Mouse (Mus musculus): ENCODE data around the gene Sp4. TPM values are rescaled to one million over a fixed set of nuclear protein-coding genes. Genes with fewer than 3 reads are reported as not detected.

Gene Sp4
- polyA plus RNA-seq, 1 experiment from 2014 or later = 12.0 TPM

DNA sequence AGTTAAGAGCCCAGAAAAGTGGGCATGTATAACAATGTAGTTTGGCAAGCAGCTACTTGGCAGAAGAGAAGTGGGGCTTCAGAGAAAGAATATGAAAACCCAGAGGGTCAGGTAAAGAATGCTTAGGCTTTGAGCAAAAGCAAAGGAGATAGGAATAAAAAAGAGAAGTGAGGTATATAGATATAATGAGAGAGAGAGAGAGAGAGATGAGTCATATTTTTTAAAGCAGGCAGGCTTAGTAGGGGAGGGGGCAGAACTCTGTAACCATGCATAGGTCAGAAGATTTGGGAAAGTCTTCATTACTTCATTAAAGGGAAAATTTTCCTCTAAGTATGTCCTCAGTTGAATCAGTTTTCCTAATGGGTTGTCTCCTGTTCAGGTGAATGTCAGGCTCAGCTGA is 18.8 kb upstream of the Sp4 start:
- Histone ChIP-seq H3K4me1 (ENCODE audit: insufficient read depth) (no peaks in the 10 kb centered on the region), H3K9me3 (ENCODE audit: low read depth, low read length) (no peaks in the 10 kb centered on the region)
- no peak for ATAC-seq (ENCODE audit: insufficient read depth)

DNA sequence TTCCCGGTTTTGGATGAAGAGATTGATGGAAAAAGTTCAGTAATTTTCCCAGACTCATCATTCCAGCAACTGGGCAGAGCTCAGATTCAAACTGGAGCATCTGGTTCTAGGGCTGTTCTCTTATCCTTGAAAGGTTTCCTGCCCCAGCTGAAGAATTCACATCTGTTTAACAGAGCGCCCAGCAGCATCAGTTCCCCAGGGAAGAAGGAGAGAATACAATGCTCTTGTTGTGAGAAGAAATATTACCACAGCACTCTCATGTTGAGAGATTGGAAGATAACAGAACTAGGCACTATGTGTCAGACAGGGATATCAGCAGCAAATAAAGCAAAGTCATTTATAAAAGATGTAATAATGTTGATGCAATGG is 13.2 kb upstream of the Sp4 start:
- H3K27me3 ChIP-seq (ENCODE audit: insufficient read depth, low read length) = no peaks in the 10 kb centered on the region
- no peaks in the 10 kb centered on the region for H3K4me1 ChIP-seq (ENCODE audit: insufficient read depth)
- ATAC-seq (ENCODE audit: insufficient read depth) = no peak
- H3K4me3 ChIP-seq (ENCODE audit: low read depth, low read length) = no peak overlapping the region
- DNase-seq = no peak
- 47% methylated on average over 2 of the region's 2 CpGs for WGBS
- no peaks in the 10 kb centered on the region for H3K9me3 ChIP-seq (ENCODE audit: low read depth, low read length)
- no peak overlapping the region for H3K27ac ChIP-seq (ENCODE audit: low read depth)
- no peak for TF ChIP-seq CTCF (IDR thresholded peaks at IDR 0.05; ENCODE audit: low read depth)
- H3K36me3 ChIP-seq (ENCODE audit: insufficient read depth) = no peaks in the 10 kb centered on the region
- H3K4me2 ChIP-seq = no peak overlapping the region
- H3K9ac ChIP-seq = no peak overlapping the region

More for the DNA sequence above, 18.8 kb upstream of the Sp4 start:
- Histone ChIP-seq H3K36me3 (ENCODE audit: insufficient read depth) (no peaks in the 10 kb centered on the region), H3K9ac (no peak overlapping the region), H3K27ac (ENCODE audit: low read depth) (no peak overlapping the region), H3K4me2 (no peak overlapping the region), H3K27me3 (ENCODE audit: insufficient read depth, low read length) (no peaks in the 10 kb centered on the region), H3K4me3 (ENCODE audit: low read depth, low read length) (no peak overlapping the region)
- no peak for DNase-seq
- no peak for TF ChIP-seq CTCF (IDR thresholded peaks at IDR 0.05; ENCODE audit: low read depth)

DNA sequence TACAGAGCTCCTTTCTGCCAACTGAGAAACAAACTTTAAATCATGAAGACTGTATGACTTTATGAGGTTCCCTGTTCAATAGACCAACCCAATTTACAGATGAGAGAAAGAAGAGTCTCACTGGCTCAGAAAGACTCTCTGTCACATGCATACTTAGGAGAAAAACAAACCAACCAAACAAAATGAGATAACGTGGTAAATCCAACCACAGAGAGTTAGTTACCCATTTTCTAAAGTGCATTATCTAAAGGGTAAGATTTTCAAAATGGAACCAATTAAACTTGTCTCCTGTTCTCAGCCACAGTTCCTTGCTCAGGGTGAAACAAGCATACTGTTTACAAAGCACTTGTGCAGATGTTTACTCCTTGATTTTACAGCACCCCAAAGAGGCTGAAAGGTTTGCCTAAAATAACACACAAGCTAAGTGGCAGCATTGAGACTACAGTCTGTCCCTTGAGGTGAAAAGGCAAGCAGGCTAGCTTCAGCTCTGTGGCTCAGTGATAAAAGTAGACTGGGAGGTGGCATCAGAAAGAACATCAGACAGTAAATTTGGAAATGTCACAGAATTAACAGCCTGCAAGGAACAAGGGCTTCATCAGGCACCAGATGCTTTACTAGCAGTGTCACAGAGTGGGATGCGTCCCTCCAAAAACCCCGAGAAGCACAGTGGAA is 12.7 kb upstream of the Sp4 start:
- no peak for DNase-seq
- no peak overlapping the region for H3K4me3 ChIP-seq (ENCODE audit: low read depth, low read length)
- no peak overlapping the region for H3K9ac ChIP-seq
- no peaks in the 10 kb centered on the region for H3K36me3 ChIP-seq (ENCODE audit: insufficient read depth)
- ATAC-seq (ENCODE audit: insufficient read depth) = no peak
- no peak overlapping the region for H3K27ac ChIP-seq (ENCODE audit: low read depth)
- no peaks in the 10 kb centered on the region for H3K27me3 ChIP-seq (ENCODE audit: insufficient read depth, low read length)
- whole genome bisulfite sequencing = 57% methylated on average over 3 of the region's 3 CpGs
- H3K4me1 ChIP-seq (ENCODE audit: insufficient read depth) = no peaks in the 10 kb centered on the region
- no peaks in the 10 kb centered on the region for H3K9me3 ChIP-seq (ENCODE audit: low read depth, low read length)
- H3K4me2 ChIP-seq = no peak overlapping the region
- TF ChIP-seq CTCF (IDR thresholded peaks at IDR 0.05; ENCODE audit: low read depth) = no peak

DNA sequence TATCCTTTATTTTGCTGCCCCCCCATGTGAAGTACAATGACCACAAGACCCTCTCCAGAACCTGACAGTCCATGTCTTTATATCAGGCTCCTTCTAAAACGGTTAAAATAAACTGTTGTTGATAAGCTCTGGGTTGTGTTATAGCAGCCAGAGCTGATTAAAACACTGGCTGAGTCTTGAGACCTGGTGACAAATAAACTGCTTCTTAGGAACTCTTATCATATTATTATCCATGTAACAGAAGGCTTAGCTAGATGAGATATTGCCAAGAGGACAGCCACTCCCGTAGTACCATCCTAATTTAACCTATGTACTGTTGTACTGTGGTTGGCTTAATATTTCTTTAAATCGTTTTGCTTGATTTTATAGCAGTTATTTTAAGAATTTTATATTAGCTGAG is 2.3 kb upstream of the Sp4 start:
- Histone ChIP-seq H3K4me1 (ENCODE audit: insufficient read depth) (peaks cover 8% of the 10 kb centered on the region; the same call in 1 of the 2 replicates), H3K9me3 (ENCODE audit: low read depth, low read length) (no peaks in the 10 kb centered on the region), H3K9ac (no peak overlapping the region), H3K27me3 (ENCODE audit: insufficient read depth, low read length) (no peaks in the 10 kb centered on the region), H3K4me2 (no peak overlapping the region), H3K36me3 (ENCODE audit: insufficient read depth) (no peaks in the 10 kb centered on the region), H3K27ac (ENCODE audit: low read depth) (no peak overlapping the region), H3K4me3 (ENCODE audit: low read depth, low read length) (no peak overlapping the region)
- TF ChIP-seq CTCF (IDR thresholded peaks at IDR 0.05; ENCODE audit: low read depth) = no peak
- ATAC-seq (ENCODE audit: insufficient read depth) (no peak), DNase-seq (no peak)
- 72% methylated on average over 3 of the region's 3 CpGs for WGBS

DNA sequence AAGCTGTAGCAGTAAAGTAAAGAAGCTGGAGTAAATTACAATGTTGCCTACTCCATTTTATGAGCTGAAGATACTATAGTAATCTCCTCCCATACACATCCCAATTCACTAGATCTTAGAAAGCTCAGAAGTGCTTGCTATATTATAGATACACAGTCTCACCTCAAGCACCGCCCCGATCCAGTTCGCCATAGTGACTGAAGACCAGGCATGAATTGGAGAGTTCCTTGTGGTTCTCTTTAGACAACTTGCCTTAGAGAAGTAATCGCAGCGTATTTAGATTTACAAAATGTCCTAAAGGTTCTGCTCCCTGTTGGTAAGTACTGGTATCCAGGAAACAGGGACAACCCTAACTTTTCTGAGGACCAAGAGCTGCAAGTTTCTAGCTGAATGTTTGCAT is 1.8 kb upstream of the Sp4 start:
- Histone ChIP-seq H3K27me3 (ENCODE audit: insufficient read depth, low read length) (no peaks in the 10 kb centered on the region), H3K9ac (peak overlapping the region; percentile 55), H3K27ac (ENCODE audit: low read depth) (no peak overlapping the region), H3K4me1 (ENCODE audit: insufficient read depth) (peaks cover 8% of the 10 kb centered on the region; the same call in 1 of the 2 replicates), H3K4me3 (ENCODE audit: low read depth, low read length) (peak overlapping the region; percentile 77), H3K9me3 (ENCODE audit: low read depth, low read length) (no peaks in the 10 kb centered on the region), H3K36me3 (ENCODE audit: insufficient read depth) (no peaks in the 10 kb centered on the region), H3K4me2 (peak overlapping the region; percentile 73)
- no peak for DNase-seq
- TF ChIP-seq CTCF (IDR thresholded peaks at IDR 0.05; ENCODE audit: low read depth) = no peak
- WGBS = 96% methylated on average over 5 of the region's 5 CpGs
- ATAC-seq (ENCODE audit: insufficient read depth) = no peak

DNA sequence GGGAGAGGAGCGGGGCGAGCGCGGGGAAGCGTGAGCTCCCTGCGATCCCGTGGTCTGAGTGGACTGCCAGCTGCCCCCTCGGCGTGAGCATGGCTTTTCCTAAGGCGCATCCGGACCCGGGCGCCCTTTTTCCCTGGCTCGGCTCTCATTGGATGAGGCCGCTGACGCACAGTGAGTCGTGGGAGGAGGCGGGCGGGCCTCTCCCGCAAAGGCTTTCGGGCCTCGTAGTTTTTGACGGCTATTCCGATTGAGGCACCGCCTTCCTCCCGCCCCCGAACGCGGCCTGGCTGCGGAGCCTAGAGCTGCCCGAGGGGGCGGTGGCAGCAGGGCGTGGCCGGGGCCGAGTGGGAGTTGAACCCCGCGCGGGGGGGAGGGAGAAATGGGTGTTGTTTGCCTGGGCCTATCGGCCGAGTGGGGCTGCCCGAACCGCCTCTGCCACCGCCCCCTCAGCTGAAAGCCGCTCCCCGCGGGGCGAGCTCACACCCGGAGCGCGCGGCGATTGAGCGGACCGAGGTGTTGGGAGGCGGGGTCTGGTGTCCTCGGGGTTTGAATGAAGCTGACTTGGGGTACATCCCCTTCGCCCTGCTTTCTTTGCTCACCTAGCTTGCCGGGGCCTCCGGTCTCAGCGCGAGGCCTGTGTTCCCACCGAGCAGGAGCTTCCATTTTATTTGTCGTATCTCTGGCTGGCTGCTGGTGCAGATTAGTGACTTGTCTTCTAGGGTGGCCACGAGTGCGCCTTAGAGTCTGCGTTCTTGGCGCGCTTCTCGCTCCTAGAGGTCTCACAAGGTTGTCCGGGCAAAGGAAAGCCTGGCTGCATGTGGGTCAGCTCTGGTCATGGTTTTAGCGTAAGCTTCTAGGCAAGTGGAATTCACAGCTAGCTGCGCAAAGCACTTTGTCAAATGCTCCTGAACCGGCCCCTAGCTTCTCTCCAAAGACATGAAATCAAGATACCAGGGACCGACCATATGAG is 911 bp upstream of the Sp4 start:
- Histone ChIP-seq H3K36me3 (ENCODE audit: insufficient read depth) (no peaks in the 10 kb centered on the region), H3K9ac (peak overlapping the region; percentile 80), H3K9me3 (ENCODE audit: low read depth, low read length) (no peaks in the 10 kb centered on the region), H3K4me2 (peak overlapping the region; percentile 73), H3K27ac (ENCODE audit: low read depth) (peak overlapping the region; percentile 97), H3K4me1 (ENCODE audit: insufficient read depth) (peaks cover 8% of the 10 kb centered on the region; the same call in 1 of the 2 replicates), H3K27me3 (ENCODE audit: insufficient read depth, low read length) (no peaks in the 10 kb centered on the region), H3K4me3 (ENCODE audit: low read depth, low read length) (peak overlapping the region; percentile 77)
- WGBS = under 1% methylated on average over 72 of the region's 74 CpGs
- DNase-seq = peak; percentile 99
- peak; percentile 39 for TF ChIP-seq CTCF (IDR thresholded peaks at IDR 0.05; ENCODE audit: low read depth)
- ATAC-seq (ENCODE audit: insufficient read depth) = peak; percentile 88

DNA sequence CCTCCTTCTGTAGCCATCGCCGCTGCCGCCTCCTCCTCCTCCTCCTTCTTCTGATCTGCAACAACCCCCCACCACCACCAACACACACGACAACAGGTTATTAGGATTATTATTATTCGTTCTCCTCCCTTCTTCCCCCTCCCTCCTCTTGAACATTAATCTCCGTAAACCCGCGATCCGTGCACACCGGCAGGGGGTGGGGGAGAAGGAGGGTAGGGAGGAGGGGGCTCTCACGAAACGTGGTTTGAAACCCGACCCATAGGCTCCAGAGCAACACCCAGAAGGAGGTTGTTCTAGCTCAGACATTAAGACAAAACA is 527 bp downstream of the Sp4 start:
- ATAC-seq (ENCODE audit: insufficient read depth) = no peak
- WGBS = 0% methylated on average over 13 of the region's 13 CpGs

More for the DNA sequence above, 527 bp downstream of the Sp4 start:
- H3K4me2 ChIP-seq = peak overlapping the region; percentile 67
- peak overlapping the region; percentile 62 for H3K9ac ChIP-seq
- H3K27ac ChIP-seq (ENCODE audit: low read depth) = peak overlapping the region; percentile 97
- H3K4me3 ChIP-seq (ENCODE audit: low read depth, low read length) = peak overlapping the region; percentile 77
- H3K36me3 ChIP-seq (ENCODE audit: insufficient read depth) = no peaks in the 10 kb centered on the region
- no peaks in the 10 kb centered on the region for H3K27me3 ChIP-seq (ENCODE audit: insufficient read depth, low read length)
- H3K4me1 ChIP-seq (ENCODE audit: insufficient read depth) = peaks cover 8% of the 10 kb centered on the region; the same call in 1 of the 2 replicates
- DNase-seq = no peak
- no peaks in the 10 kb centered on the region for H3K9me3 ChIP-seq (ENCODE audit: low read depth, low read length)
- peak; percentile 26 for TF ChIP-seq CTCF (IDR thresholded peaks at IDR 0.05; ENCODE audit: low read depth)

Measured in lung, embryonic 14.5 days (tissue).